Mouse (Mus musculus): Measurements from ENCODE around the gene Zfhx3.

Gene Zfhx3

GRCm38 (mm10) chr8:108846827-108847226 is 904.4 kb downstream of the Zfhx3 start:
- DNase-seq (ENCODE audit: low spot score in 2 of 2) = no peak

GRCm38 (mm10) chr8:108847356-108847755 is 904.9 kb downstream of the Zfhx3 start:
- DNase-seq (ENCODE audit: low spot score in 2 of 2) = no peak

GRCm38 (mm10) chr8:108848484-108848883 is 906.0 kb downstream of the Zfhx3 start:
- DNase-seq (ENCODE audit: low spot score in 2 of 2) = no peak

GRCm38 (mm10) chr8:108853028-108853427 is 910.6 kb downstream of the Zfhx3 start:
- DNase-seq (ENCODE audit: low spot score in 2 of 2) = no peak

- no peak for DNase-seq (ENCODE audit: low spot score in 2 of 2)
Measured at GRCm38 (mm10) chr8:108854444-108855102, 912.1 kb downstream of the Zfhx3 start.

- DNase-seq (ENCODE audit: low spot score in 2 of 2) = no peak
Measured at GRCm38 (mm10) chr8:108859001-108859400, 916.6 kb downstream of the Zfhx3 start.

- no peak for DNase-seq (ENCODE audit: low spot score in 2 of 2)
Measured at GRCm38 (mm10) chr8:108859983-108860382, 917.5 kb downstream of the Zfhx3 start.

- DNase-seq (ENCODE audit: low spot score in 2 of 2) = no peak
Measured at GRCm38 (mm10) chr8:108863440-108863839, 921.0 kb downstream of the Zfhx3 start.

- peak in 1 of 2 experiments; percentile 18 for DNase-seq (ENCODE audit: low spot score in 2 of 2)
Measured at GRCm38 (mm10) chr8:108866430-108866829, 924.0 kb downstream of the Zfhx3 start.

- DNase-seq (ENCODE audit: low spot score in 2 of 2) = no peak
Measured at GRCm38 (mm10) chr8:108867482-108868258, 925.2 kb downstream of the Zfhx3 start.

- DNase-seq (ENCODE audit: low spot score in 2 of 2) = no peak
Measured at GRCm38 (mm10) chr8:108868259-108869090, 926.0 kb downstream of the Zfhx3 start.

GRCm38 (mm10) chr8:108869420-108869819 is 927.0 kb downstream of the Zfhx3 start:
- no peak for DNase-seq (ENCODE audit: low spot score in 2 of 2)

GRCm38 (mm10) chr8:108869935-108870334 is 927.5 kb downstream of the Zfhx3 start:
- DNase-seq (ENCODE audit: low spot score in 2 of 2) = no peak

GRCm38 (mm10) chr8:108870371-108870770 is 927.9 kb downstream of the Zfhx3 start:
- DNase-seq (ENCODE audit: low spot score in 2 of 2) = no peak

- DNase-seq (ENCODE audit: low spot score in 2 of 2) = no peak
Measured at GRCm38 (mm10) chr8:108875722-108876121, 933.3 kb downstream of the Zfhx3 start.

- no peak for DNase-seq (ENCODE audit: low spot score in 2 of 2)
Measured at GRCm38 (mm10) chr8:108880101-108880500, 937.7 kb downstream of the Zfhx3 start.

- no peak for DNase-seq (ENCODE audit: low spot score in 2 of 2)
Measured at GRCm38 (mm10) chr8:108881336-108881735, 938.9 kb downstream of the Zfhx3 start.

GRCm38 (mm10) chr8:108882073-108882472 is 939.6 kb downstream of the Zfhx3 start:
- DNase-seq (ENCODE audit: low spot score in 2 of 2) = no peak

- no peak for DNase-seq (ENCODE audit: low spot score in 2 of 2)
Measured at GRCm38 (mm10) chr8:108883381-108883780, 940.9 kb downstream of the Zfhx3 start.

- DNase-seq (ENCODE audit: low spot score in 2 of 2) = no peak
Measured at GRCm38 (mm10) chr8:108884947-108885346, 942.5 kb downstream of the Zfhx3 start.

GRCm38 (mm10) chr8:108885450-108885849 is 943.0 kb downstream of the Zfhx3 start:
- no peak for DNase-seq (ENCODE audit: low spot score in 2 of 2)

GRCm38 (mm10) chr8:108885861-108886260 is 943.4 kb downstream of the Zfhx3 start:
- DNase-seq (ENCODE audit: low spot score in 2 of 2) = no peak
